Mouse (Mus musculus) embryonic stem cell, embryonic (primary cell): ENCODE measurements around the gene Tmem170b.
"Not testable (repeated sequence)": the region's sequence is repeated elsewhere in the genome, so short reads cannot be mapped to it uniquely, and the experiment has no call there.

Experiments
- CTCF ChIA-PET, 4 experiments: fragments of 300-600 bp in 2 of 4; fragments of 350-600 bp in 2 of 4; sonication (Branson Sonifier 250); formaldehyde crosslinking; loops; one replicate each; lab custom pipeline; 2022; ENCODE audit warnings: inconsistent platforms in 2 of 4; lab: Charles Lee
- POLR2A ChIA-PET, 4 experiments: fragments of 300-600 bp in 2 of 4; fragments of 350-600 bp in 2 of 4; sonication (Branson Sonifier 250); formaldehyde crosslinking; loops; one replicate each; lab custom pipeline; 2022; ENCODE audit warnings: antibody characterized with exemption in 4 of 4, inconsistent platforms in 1 of 4; lab: Charles Lee

Tmem170b gene

GRCm38 (mm10) chr13:41647976-41648375, 42.3 kb downstream of the Tmem170b start:
- POLR2A ChIA-PET: interaction anchor here in 1 of 4 experiments (0.5 to 0.6 kb wide), 2 partner anchors 34 to 426 kb away, joined by 3 to 9 read pairs; no protein-coding TSS in a partner anchor
- CTCF ChIA-PET: no interaction called here

- POLR2A ChIA-PET: no interaction called here
- CTCF ChIA-PET: interaction anchor here in 1 of 4 experiments (1.2 kb wide), 1 partner anchor 16 kb away, joined by 3 read pairs; no protein-coding TSS in a partner anchor
Measured at GRCm38 (mm10) chr13:41650665-41651064, 45.0 kb downstream of the Tmem170b start.

- CTCF ChIA-PET: no interaction called here
- POLR2A ChIA-PET: interaction anchor here in 1 of 4 experiments (0.6 kb wide), 1 partner anchor 62 kb away, joined by 3 read pairs; no protein-coding TSS in a partner anchor
Measured at GRCm38 (mm10) chr13:41653791-41654190, 48.1 kb downstream of the Tmem170b start.

- ChIA-PET POLR2A (interaction anchor here in 1 of 4 experiments (0.6 kb wide), 1 partner anchor 344 kb away, joined by 7 read pairs; no protein-coding TSS in a partner anchor), CTCF (interaction anchor here in 1 of 4 experiments (1.0 kb wide), 1 partner anchor 28 kb away, joined by 4 read pairs; no protein-coding TSS in a partner anchor)
Measured at GRCm38 (mm10) chr13:41655576-41656090, 49.9 kb downstream of the Tmem170b start.

GRCm38 (mm10) chr13:41660052-41660793, 54.5 kb downstream of the Tmem170b start:
- ChIA-PET CTCF (interaction anchor here in 1 of 4 experiments (0.6 to 2.3 kb wide), 3 partner anchors 18 to 53 kb away, joined by 3 to 8 read pairs (median 4); no protein-coding TSS in a partner anchor), POLR2A (interaction anchor here in 1 of 4 experiments (0.5 kb wide), 1 partner anchor 389 kb away, joined by 5 read pairs; no protein-coding TSS in a partner anchor)

GRCm38 (mm10) chr13:41661116-41661515, 55.4 kb downstream of the Tmem170b start:
- ChIA-PET POLR2A (interaction anchor here in 1 of 4 experiments (0.7 kb wide), 1 partner anchor 677 kb away, joined by 4 read pairs; no protein-coding TSS in a partner anchor), CTCF (interaction anchor here in 1 of 4 experiments (1.6 to 2.3 kb wide), 2 partner anchors 19 to 22 kb away, joined by 4 to 8 read pairs; no protein-coding TSS in a partner anchor)

GRCm38 (mm10) chr13:41662401-41663070, 56.8 kb downstream of the Tmem170b start:
- ChIA-PET CTCF (interaction anchor here in 1 of 4 experiments (2.3 kb wide), 1 partner anchor 21 kb away, joined by 8 read pairs; no protein-coding TSS in a partner anchor), POLR2A (interaction anchor here in 2 of 4 experiments (0.6 to 1.8 kb wide), 4 partner anchors 17 to 492 kb away, joined by 3 to 4 read pairs (median 4); no protein-coding TSS in a partner anchor)

GRCm38 (mm10) chr13:41663501-41664195, 57.9 kb downstream of the Tmem170b start:
- POLR2A ChIA-PET: interaction anchor here in 1 of 4 experiments (1.5 to 1.8 kb wide), 2 partner anchors 32 to 52 kb away, joined by 4 read pairs; no protein-coding TSS in a partner anchor

GRCm38 (mm10) chr13:41669951-41670350, 64.2 kb downstream of the Tmem170b start:
- ChIA-PET CTCF (no interaction called here), POLR2A (no interaction called here)

More at GRCm38 (mm10) chr13:41663501-41664195, 57.9 kb downstream of the Tmem170b start:
- CTCF ChIA-PET: no interaction called here

GRCm38 (mm10) chr13:41670386-41671130, 64.9 kb downstream of the Tmem170b start:
- POLR2A ChIA-PET: no interaction called here

GRCm38 (mm10) chr13:41671136-41671705, 65.5 kb downstream of the Tmem170b start:
- ChIA-PET POLR2A (no interaction called here), CTCF (interaction anchor here in 1 of 4 experiments (0.5 kb wide), 1 partner anchor 155 kb away, joined by 3 read pairs; no protein-coding TSS in a partner anchor)

More at GRCm38 (mm10) chr13:41670386-41671130, 64.9 kb downstream of the Tmem170b start:
- CTCF ChIA-PET: interaction anchor here in 1 of 4 experiments (0.5 kb wide), 1 partner anchor 155 kb away, joined by 3 read pairs; no protein-coding TSS in a partner anchor

GRCm38 (mm10) chr13:41672904-41673303, 67.2 kb downstream of the Tmem170b start:
- POLR2A ChIA-PET: not testable (repeated sequence)
- CTCF ChIA-PET: interaction anchor here in 1 of 4 experiments (0.6 kb wide), 1 partner anchor 1146 kb away, joined by 3 read pairs; no protein-coding TSS in a partner anchor

GRCm38 (mm10) chr13:41673541-41673940, 67.8 kb downstream of the Tmem170b start:
- POLR2A ChIA-PET: no interaction called here
- CTCF ChIA-PET: no interaction called here

GRCm38 (mm10) chr13:41674608-41675007, 68.9 kb downstream of the Tmem170b start:
- CTCF ChIA-PET, POLR2A ChIA-PET: not testable (repeated sequence)

- ChIA-PET POLR2A (interaction anchor here in 1 of 4 experiments (1.2 kb wide), 1 partner anchor 34 kb away, joined by 3 read pairs; no protein-coding TSS in a partner anchor), CTCF (no interaction called here)
Measured at GRCm38 (mm10) chr13:41675498-41675897, 69.8 kb downstream of the Tmem170b start.

GRCm38 (mm10) chr13:41675966-41676835, 70.5 kb downstream of the Tmem170b start:
- POLR2A ChIA-PET: interaction anchor here in 1 of 4 experiments (1.2 kb wide), 1 partner anchor 33 kb away, joined by 3 read pairs; no protein-coding TSS in a partner anchor

More at GRCm38 (mm10) chr13:41675966-41676835, 70.5 kb downstream of the Tmem170b start:
- CTCF ChIA-PET: no interaction called here
